Mouse (Mus musculus) spleen, adult 12 weeks (tissue): ENCODE data around the gene Eya2.
"Not testable (repeated sequence)": the region's sequence is repeated elsewhere in the genome, so short reads cannot be mapped to it uniquely, and the experiment has no call there.

ENCODE experiments used
- DNase-seq: peaks from one replicate; pipeline ENCODE4 v3.0.0; 2022; ENCODE audit warnings: low spot score

Eya2 gene

DNA sequence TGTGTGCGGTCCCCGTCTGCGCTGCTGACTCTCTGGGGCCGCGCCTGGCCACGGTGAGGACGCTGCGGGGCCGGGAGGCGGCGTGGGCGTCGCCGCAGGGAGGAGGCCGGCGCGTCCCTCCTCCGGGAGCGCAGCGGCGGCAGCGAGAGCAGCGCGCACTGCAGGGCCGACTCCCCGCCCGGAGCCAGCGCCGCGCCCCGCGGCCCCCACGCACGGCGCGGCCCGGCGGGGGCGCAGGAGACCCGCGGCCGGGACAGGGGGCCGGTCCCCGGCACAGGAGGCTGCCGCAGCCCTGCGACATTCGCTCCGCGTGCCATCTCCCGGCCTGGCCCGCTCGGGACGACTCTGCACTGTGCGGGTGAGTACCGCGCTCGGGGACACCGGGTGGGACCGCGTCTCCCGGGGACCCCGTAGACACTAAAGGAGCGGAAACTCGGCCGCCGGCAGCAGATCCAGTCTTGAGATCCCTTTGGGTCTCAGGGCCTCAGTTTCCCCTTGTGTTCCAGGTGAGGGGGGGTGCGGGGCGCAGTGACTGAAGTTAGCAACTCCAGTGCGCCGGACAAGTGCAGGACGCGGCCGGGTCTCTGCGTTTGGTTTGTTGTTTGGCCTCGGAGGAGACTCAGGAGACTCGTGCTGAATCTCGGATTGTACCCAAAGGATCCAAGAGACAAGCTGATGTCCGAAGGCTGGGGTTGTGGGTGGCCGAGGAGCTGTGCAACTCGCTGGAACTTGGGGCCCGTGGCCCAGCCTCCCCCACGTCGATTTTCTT is at the start of gene Eya2:
Gene Eya2, plus strand, starts transcription at position 126 of the 769 bp plus-strand sequence.
- no peak for DNase-seq

DNA sequence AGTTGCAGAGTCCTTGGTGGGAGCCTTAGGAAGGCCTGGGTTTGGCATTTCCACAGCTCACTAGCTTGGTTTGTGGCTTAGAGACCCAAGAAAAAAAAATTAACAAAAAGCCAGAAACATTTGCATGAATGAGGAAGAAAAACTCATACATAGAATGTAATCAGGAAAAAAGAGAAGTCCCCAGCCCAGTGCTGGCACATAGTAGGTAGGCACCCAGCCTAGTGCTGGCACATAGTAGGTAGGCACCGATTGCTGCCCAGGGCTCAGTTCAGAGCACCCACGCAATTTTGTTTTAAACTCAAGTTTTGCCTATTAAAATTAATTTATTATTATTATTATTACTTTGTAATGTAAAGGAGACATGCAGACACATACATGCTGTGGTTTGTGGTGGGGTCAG is 49.1 kb upstream of the Eya2 start:
- DNase-seq, result no peak

DNA sequence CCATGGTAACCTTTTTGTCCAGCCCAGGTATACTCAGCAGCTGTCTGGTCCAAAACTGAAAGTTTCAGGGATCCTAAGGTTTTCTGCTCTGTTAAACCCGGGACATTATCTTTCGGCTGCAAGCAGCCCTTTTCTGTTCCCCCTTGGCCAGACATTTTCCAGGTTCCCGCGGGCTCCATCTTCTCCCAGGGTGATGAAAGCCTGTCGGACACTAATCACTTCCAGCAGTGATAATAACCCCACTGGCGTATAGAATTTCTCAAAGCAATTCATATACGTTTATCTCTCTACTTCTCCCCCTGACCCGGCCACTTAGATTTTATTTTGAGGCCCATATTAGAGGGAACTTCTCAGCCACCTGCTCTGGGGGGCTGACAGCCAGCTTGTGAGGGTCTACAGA is 48.5 kb upstream of the Eya2 start:
- no peak for DNase-seq

DNA sequence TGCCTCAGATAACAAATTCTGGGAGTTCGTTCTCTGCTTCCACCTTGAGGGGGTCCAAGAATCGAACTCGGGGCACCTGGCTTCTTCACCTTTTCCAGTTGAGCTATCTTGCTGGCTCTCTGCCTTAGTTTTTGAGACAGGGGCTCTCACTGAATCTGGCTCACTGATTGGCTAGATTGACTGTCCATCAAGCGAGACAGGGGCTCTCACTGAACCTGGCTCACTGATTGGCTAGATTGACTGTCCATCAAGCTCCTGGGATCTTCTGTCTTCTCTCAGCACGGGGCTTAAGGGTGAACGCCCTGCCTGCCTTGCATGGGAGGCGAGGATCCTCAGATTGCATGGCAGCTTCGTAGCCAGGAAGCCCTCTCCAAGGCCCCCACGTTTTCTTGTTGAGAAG is 47.4 kb upstream of the Eya2 start:
- DNase-seq, result no peak

DNA sequence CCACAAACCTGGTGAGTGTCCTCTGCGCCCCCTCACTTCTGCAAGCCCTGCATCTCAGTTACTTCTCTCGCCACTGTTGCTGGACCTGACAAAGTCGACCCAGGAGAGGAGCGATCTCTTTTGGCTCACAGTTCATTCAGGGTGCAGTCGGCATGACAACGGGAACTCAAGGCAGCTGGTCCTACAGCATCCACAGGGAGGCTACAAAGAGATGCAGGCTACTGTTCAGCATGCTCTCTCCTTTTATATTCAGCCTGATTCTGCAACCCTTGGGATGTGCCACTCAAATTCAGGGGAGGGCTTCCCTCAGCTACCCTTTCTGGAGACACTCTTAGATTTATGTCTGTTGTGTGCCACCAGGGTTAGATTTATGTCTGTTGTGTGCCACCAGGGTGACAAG is 46.2 kb upstream of the Eya2 start:
- no peak for DNase-seq

DNA sequence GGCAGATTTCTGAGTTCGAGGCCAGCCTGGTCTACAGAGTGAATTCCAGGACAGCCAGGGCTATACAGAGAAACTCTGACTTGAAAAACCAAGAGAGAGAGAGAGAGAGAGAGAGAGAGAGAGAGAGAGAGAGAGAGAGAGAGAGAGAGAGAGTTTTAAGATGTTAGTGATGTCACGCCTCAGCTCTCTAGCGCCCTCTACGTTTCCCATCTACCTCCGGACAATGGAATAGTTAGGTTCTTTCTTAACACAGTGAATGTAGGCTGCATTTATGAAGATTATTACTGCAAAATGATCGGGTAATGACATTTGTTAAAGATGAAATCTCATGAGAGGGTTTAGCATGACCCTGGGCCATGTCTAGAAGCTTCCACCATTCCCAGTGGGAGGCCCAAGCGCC is 44.4 kb upstream of the Eya2 start:
- DNase-seq, result not testable (repeated sequence)

DNA sequence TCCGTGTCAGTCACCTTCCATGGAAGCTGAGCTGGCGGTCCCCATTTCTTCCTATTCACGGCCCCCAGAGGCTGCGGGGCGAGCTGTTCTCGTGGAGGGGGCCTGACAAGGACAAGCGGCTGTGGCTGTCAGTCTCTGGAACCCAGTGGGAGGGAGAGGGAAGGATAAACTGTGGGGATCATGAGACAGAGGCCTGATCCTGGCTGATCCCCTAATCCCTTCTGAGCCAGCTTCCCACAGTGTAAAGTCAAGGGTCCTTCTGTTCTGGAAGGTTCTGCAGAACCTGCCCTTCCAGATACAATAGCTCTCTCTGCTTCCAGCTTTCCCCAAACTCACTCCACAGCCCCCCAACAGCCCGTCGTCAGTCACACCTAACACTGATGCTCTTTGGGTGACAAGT is 40.8 kb upstream of the Eya2 start:
- no peak for DNase-seq

DNA sequence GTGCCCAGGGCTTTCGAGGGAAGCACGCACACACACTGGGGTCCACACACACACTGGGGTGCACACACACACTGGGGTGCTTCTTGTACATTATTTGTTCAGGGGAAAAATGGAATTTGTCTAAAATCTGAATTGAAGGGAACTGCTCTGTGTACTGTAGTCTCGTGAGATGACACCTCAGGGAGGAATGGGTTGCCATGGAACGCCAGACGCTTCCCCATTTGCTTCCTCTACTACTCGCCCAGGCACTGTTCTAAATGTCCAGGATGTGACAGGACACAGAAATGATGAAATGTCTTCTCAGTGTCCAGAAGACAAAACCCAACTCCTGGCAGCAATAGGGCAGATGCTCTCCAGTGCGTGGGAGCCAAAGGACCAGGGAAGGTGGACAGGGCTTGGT is 37.6 kb upstream of the Eya2 start:
- DNase-seq, result no peak

DNA sequence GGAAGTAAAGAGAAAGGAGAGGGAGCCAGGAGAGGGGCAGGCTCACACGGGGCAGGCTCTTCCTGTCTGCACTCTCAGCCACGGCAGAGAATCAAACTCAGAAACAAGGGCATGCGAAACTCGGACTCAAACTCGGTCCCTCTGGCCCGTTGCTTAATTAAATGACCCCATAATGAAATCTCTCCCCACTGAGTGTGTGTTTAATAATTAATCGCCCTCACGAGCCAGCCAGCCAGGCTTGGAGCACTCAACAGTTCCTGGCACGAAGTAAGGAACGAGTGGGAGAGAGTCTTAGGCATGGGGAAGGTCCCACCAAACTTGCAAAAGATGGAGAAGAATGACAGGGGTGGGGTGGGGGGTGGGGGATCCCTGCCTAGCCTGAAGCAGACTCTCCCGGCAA is 35.9 kb upstream of the Eya2 start:
- no peak for DNase-seq

DNA sequence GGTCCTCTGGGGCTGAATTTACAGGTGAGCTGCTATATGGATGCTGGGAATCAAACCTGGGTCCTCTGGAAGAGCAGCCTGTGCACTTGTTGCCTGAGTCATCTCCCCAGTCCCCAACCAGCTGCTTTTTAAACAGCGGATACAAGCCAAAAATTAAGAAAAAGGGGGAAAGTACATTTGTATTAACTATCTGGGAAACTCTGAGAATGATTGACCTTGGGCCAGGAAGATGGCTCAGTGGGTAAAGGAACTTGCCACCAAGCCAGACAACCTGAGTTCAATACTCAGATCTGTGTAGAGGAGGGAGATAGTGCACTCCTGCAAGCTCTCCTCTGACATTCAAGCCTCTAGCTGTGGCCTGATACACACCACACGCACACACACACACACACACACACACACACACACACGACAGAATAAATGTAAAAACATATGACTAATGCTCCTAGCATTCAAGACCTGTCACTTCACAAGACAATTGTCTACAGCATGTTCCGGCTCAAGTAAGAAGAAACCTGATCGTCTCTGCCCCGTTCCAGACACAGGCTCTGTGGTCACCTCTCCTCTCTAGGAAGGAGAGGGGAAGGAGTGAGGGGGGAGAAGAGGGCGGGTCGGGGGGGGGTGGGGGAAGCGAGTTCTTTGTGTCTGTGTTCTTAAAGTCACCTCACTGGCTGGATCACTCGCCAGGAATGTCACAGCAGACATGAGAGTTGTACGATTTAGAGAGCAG is 35.2 kb upstream of the Eya2 start:
- no peak for DNase-seq

DNA sequence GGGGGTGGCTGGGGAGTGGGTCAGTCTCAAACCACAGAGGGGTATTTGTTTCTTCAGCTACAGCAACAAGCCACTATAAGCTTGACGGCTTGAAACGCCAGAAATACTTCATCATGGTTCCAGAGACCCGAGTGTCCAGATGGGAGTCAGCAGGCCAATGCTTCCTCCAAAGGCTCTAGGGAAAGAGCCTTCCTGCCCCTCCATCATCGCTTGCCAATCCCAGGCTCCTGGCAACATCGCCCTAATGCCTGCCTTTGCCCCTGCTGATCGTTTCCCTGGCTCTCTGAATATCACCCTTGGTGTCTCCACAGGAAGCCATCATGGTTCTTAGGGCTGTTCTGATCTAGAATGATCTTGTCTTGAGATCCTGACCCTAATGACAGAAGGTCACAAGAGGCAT is 33.0 kb upstream of the Eya2 start:
- DNase-seq, result no peak

DNA sequence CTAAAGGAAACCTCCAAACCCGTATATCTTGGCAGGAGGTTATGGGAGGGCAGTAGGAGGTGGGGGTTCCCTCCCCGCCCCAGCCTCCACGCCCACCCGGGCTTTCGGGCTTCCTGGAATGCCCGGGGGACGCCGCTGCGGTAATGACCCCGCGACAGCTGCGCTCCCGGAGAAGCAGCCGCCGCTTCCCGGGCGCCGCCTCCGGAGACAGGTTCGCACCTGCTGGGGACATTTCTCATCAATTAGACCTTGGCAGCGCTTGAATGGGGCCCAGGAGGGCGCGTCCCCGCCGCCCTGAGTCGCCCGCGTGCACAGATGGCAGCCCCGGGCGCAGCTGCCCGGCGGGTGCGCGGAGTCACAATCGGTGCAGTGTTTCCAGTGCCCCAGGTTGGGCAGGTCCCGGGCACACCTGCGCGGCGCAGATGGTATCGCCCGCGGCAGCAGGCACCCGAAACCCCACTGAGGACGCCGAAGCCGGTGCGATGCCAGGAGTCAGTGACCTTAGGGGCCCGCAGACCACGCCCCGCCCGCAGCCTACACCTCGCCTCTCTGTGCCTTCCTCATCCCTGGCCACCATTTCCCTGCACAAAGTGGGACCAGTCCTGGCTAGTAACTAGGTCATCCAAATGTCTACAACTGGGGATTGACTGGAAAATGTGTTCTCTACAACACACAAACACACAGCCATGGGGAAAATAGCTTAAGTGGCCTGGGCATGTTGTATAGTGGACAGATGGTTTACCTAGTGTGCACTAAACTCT is 31.4 kb upstream of the Eya2 start:
- no peak for DNase-seq

DNA sequence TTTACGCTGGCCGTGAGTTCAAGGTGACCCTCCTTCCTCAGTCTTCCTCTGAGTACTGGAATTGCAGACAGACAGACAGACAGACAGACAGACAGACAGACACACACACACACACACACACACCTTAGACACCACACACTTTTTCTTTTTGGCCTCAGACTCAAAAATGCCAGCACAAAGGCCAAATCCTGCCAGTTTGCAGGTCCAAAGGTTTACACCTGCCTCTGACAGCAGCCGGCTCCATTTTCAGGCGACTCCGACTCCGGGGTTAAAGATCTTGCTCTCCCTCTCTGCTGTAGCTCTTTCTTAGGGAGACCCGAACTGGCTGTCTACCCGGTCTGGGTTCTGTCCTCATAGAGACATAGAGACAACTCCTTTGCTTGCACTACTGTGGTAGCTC is 30.7 kb upstream of the Eya2 start:
- DNase-seq, result no peak

DNA sequence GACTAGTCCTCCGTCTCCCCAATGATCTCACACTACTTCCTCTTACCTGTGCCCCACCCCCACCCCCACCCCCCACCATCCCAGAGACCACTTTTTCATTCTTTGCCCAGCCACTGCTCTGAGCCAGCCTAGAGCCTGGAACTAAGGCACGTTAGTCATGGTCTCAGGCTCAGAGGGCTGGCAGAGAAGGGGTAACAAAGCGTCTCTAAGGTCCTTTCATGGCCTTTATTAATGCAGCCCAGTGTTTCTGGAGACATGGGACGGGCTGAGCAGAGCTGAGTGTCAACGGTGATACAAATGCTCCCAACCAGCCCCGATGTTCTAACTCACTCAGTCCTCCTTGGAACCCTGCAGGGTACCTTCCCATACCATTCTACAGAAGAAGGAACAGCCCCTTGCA is 30.2 kb upstream of the Eya2 start:
- no peak for DNase-seq

DNA sequence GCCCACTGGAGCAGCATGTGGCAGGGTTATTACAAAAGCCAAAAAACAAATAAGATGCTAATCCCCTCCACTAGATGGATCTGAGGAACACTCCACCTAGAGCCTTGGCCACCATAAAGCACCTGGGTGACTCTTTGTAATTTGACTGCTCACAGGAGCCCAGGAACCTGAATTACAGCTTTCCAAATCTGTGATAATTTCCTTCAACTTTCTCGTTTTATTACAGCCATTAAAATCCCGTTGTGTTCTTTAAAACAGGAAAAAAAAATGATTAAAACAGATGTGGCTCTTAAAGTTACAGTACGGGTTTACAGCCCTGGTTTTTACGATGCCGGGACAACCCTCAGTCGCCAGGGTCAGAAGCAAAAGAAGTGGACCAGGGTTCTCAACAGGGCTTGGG is 27.9 kb upstream of the Eya2 start:
- DNase-seq, result no peak

DNA sequence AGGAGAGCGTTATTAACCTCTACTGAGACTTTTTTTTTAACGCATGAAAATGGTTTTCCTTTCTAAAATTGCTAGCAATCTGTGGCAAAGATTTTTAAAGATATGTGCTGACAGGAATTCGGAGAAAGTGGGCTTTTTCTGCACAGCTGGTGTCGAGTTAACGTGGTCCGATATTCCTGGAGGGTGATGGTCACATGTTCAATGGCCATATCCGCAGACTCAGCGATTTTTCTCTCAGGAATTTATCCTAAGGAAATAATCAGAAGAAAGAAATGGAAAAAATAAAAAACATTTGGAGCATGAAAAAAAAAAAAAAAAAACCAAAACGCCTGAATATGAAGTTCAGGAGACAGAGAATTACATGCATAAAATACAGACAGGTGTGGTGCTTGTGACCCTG is 27.0 kb upstream of the Eya2 start:
- no peak for DNase-seq

DNA sequence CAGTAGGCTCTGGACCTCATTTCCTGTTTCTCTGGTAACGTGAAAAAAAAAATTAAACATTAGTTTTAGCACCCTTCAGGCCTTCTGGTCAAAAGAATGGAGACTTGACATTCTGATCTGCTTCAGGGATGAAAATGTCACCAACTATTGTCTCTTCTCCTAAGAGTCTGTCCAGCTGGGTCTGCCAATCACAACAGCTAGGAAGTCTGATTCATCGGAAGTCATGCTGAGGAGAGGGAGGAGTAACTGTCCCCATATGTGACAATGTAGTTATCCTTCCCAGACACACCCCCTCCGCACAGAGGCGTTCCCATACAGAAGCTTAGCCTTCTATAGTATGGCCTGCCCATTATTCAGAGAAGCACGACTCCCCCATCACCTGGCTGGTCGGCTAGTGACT is 25.9 kb upstream of the Eya2 start:
- DNase-seq, result no peak

DNA sequence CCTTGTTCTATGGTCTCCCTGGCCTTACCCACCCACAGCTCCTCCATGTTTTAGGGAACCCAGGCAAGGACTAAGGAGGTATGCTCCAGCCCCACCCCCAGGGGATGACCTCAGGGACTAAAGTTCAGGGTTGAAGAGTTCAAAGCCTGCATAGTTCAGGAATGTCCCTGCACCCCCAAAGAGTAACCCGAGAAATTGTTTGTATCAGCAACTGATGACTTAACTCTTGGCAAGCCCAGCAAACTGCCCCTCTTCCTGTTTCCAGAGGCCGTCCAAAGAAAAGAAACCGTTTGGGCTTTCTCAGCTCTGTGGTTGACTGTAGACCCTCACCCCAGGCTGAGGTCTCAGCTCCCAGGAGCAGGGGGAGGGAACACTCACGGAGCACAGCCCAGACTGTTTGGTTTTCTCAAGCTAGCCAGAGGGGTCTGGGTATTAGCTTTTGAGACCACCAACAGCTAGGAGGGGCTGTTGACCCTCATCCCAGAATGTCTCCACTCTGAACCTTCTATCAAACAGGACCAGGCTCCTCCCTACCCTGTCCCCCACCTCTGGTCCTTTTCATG is 23.5 kb upstream of the Eya2 start:
- no peak for DNase-seq

DNA sequence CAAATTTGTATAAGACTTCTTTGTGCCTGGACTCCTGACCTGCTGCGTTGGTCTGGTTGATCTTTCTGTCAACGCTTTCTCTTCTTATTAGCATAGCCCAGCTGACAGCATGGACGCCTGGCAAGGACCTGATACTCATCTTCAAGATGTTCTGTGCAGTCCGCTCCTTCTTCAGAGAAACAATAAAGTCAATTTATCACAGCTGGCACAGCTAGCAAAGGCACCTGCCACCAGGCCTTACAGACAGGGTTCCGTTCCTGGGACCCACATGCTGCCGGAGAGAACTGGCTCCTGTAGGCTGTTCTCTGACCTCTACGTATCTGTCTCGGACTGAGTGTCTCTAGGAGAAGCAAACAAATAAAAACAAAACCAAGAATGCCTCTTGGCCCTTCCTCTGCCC is 11.8 kb upstream of the Eya2 start:
- no peak for DNase-seq

DNA sequence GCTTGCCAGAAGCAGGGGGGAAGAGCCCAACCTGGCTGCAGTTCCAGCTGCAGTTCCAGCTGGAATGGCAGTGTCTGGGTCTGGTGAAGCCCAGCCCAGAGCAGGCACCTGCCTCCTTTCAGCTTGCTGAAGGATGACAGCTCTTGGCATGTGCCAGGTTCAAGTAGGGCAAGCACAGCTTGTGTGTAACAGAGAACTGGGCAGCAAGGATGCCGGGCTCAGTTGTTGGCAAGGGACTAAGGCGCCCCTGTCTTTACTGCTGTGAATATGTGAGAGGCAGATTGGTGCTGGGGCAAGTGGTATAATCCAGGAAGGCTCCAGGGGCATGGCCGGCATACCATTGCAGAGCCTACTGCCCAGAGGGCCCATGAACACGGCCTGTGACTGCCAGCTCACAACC is 11.3 kb upstream of the Eya2 start:
- no peak for DNase-seq

DNA sequence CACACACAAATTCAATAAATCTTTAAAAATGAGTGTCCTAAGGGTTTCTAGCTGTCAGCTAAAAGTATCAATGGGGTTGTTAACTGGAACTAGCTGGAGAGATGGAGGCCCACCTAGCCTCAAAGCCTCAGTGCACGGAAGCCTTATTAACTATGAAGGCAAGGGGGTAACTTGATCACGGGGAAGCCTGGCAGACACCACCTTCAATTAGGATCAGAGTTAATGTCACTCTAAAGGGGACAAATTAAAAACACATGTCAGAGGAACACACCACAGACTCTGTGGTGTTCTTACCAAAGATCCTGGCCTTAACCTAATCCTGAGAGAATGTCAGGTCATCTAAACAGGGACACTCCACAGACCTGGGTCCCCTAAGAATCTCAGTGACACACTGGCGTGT is 10.3 kb upstream of the Eya2 start:
- no peak for DNase-seq

DNA sequence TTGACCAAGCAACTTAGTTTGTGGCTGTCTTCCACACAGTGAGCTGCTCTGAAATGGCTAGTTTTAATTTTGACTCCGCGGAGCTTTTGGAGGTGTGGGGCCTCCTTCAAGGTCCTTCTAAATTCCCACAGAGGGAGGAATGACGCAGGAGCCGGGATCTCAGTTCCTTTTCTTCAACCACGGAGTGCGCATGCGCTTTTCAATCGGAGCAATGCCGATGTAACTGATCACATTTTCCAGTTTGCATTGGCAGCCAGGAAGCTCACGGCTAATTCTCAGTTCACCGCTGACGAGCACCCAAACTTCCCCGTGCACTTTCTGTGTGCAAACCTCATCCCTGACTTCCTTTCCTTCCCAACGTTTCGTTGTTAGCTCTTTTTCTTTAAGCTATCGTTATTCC is 4.1 kb upstream of the Eya2 start:
- DNase-seq, result no peak

DNA sequence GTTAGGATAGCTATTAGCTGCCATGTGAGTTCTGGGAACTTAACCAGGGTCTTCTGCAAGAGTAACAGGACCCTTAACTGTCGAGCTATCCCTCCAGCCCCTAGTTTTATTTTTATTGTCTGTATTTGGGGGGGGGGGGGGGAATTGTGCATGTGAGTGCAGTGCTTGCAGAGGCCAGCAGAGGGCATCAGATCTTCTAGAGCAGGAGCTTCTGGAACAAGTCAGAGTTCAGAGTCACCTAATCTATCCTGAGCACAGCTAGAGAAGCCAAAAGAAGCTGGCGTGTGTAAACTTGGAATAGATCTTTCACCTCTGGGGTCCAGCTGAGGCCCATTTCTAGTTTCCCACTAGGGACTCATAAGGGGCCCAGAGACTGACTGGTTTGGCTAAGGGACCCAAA is 1.1 kb upstream of the Eya2 start:
- DNase-seq, result no peak
